Mouse (Mus musculus): ENCODE results near the gene Bicc1. TPM values are rescaled to one million over a fixed set of nuclear protein-coding genes. Genes with fewer than 3 reads are reported as not detected.

Bicc1 gene
- polyA plus RNA-seq, 1 experiment from 2014 or later, result 3.5 TPM

- no peaks in the 10 kb centered on the region for H3K4me1 ChIP-seq (ENCODE audit: control insufficient read depth, low read depth, low read length)
- H3K4me3 ChIP-seq (ENCODE audit: low read depth, low read length), result no peak overlapping the region
- H3K9ac ChIP-seq (ENCODE audit: low read depth, low read length), result no peak overlapping the region
- WGBS (ENCODE audit: insufficient replicate concordance), result 63% methylated on average over 4 of the region's 4 CpGs
- no peaks in the 10 kb centered on the region for H3K27me3 ChIP-seq (ENCODE audit: control insufficient read depth, insufficient read depth, low read depth, low read length)
- ATAC-seq (ENCODE audit: low read depth), result no peak
- H3K27ac ChIP-seq (ENCODE audit: low read length), result no peak overlapping the region
- no peak overlapping the region for H3K4me2 ChIP-seq (ENCODE audit: low read depth, low read length)
- no peaks in the 10 kb centered on the region for H3K9me3 ChIP-seq (replicated peaks; ENCODE audit: control insufficient read depth, low read length)
- no peaks in the 10 kb centered on the region for H3K36me3 ChIP-seq (ENCODE audit: control insufficient read depth, insufficient read depth)
Observed at GRCm38 (mm10) chr10:71188681-71189080, 29.2 kb upstream of the Bicc1 start.

- H3K9me3 ChIP-seq (replicated peaks; ENCODE audit: control insufficient read depth, low read length), result no peaks in the 10 kb centered on the region
- H3K27me3 ChIP-seq (ENCODE audit: control insufficient read depth, insufficient read depth, low read depth, low read length), result no peaks in the 10 kb centered on the region
- no peaks in the 10 kb centered on the region for H3K36me3 ChIP-seq (ENCODE audit: control insufficient read depth, insufficient read depth)
- ATAC-seq (ENCODE audit: low read depth), result no peak
- no peak overlapping the region for H3K4me3 ChIP-seq (ENCODE audit: low read depth, low read length)
- no peaks in the 10 kb centered on the region for H3K4me1 ChIP-seq (ENCODE audit: control insufficient read depth, low read depth, low read length)
- H3K9ac ChIP-seq (ENCODE audit: low read depth, low read length), result no peak overlapping the region
- 63% methylated on average over 7 of the region's 7 CpGs for WGBS (ENCODE audit: insufficient replicate concordance)
- no peak overlapping the region for H3K4me2 ChIP-seq (ENCODE audit: low read depth, low read length)
- no peak overlapping the region for H3K27ac ChIP-seq (ENCODE audit: low read length)
Observed at GRCm38 (mm10) chr10:71185059-71185458, 25.6 kb upstream of the Bicc1 start.

DNA sequence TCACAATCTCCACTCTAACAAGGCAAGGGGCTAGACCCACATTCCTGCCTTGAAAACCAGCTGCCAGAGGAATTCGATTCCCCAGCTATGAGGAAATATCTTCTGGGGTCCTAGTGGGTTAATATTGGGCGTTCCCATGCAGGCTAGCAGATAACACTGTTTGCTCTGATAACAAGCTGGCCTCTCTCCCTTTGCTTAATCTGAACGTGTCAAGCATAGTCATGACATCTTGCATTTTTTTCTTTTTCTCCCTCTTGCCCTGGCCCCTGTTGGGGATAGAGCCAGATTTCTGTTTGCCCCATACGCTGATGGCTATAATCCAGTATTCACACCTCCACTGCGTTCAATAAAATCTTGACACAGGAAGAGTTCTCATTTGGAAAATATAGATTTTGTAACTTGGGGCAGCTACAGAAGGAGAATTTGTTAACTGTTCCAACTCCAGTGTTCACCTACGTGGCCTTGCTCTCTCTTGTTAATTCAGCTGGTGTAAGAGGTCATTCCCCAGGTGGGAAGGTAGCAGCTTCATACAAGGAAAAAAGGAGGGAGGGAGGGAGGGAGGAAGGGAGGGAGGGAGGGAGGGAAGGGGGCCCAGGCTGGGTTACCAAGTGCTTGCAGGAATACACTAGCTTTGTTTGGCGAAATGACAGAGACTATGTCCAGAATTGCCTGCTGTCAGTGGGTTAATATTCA is 24.0 kb upstream of the Bicc1 start:
- H3K36me3 ChIP-seq (ENCODE audit: control insufficient read depth, insufficient read depth), result no peaks in the 10 kb centered on the region
- WGBS (ENCODE audit: insufficient replicate concordance), result 29% methylated on average over 7 of the region's 7 CpGs
- no peak overlapping the region for H3K4me3 ChIP-seq (ENCODE audit: low read depth, low read length)
- H3K27me3 ChIP-seq (ENCODE audit: control insufficient read depth, insufficient read depth, low read depth, low read length), result no peaks in the 10 kb centered on the region
- no peak overlapping the region for H3K4me2 ChIP-seq (ENCODE audit: low read depth, low read length)
- no peak overlapping the region for H3K9ac ChIP-seq (ENCODE audit: low read depth, low read length)
- H3K4me1 ChIP-seq (ENCODE audit: control insufficient read depth, low read depth, low read length), result no peaks in the 10 kb centered on the region
- H3K9me3 ChIP-seq (replicated peaks; ENCODE audit: control insufficient read depth, low read length), result no peaks in the 10 kb centered on the region
- no peak overlapping the region for H3K27ac ChIP-seq (ENCODE audit: low read length)
- ATAC-seq (ENCODE audit: low read depth), result peak; percentile 79

DNA sequence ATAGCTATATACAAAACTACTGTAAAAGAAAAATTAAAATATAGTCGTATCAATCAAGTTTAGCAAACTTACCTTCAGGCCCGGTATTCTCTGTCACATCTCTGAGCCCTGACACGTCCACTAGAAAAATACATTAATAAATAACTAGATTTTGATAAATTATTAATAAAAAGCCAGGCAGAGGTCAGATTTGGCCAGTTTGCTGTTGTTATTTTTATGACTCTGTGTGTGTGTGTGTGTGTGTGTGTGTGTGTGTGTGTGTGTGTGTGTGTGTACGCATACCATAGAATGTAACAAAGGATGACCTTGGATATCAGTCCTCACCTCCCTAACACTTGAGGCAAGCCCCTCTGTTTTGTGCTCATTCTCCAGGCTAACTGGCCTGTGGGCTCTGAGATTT is 22.4 kb upstream of the Bicc1 start:
- no peak overlapping the region for H3K9ac ChIP-seq (ENCODE audit: low read depth, low read length)
- no peak overlapping the region for H3K4me2 ChIP-seq (ENCODE audit: low read depth, low read length)
- ATAC-seq (ENCODE audit: low read depth), result no peak
- no peak overlapping the region for H3K27ac ChIP-seq (ENCODE audit: low read length)
- H3K9me3 ChIP-seq (replicated peaks; ENCODE audit: control insufficient read depth, low read length), result no peaks in the 10 kb centered on the region
- H3K4me3 ChIP-seq (ENCODE audit: low read depth, low read length), result no peak overlapping the region
- 59% methylated on average over 4 of the region's 4 CpGs for WGBS (ENCODE audit: insufficient replicate concordance)
- H3K27me3 ChIP-seq (ENCODE audit: control insufficient read depth, insufficient read depth, low read depth, low read length), result no peaks in the 10 kb centered on the region
- no peaks in the 10 kb centered on the region for H3K36me3 ChIP-seq (ENCODE audit: control insufficient read depth, insufficient read depth)
- no peaks in the 10 kb centered on the region for H3K4me1 ChIP-seq (ENCODE audit: control insufficient read depth, low read depth, low read length)

GRCm38 (mm10) chr10:71181091-71181490 is 21.6 kb upstream of the Bicc1 start:
- Histone ChIP-seq H3K27ac (ENCODE audit: low read length) (no peak overlapping the region), H3K4me1 (ENCODE audit: control insufficient read depth, low read depth, low read length) (no peaks in the 10 kb centered on the region), H3K9me3 (replicated peaks; ENCODE audit: control insufficient read depth, low read length) (no peaks in the 10 kb centered on the region), H3K27me3 (ENCODE audit: control insufficient read depth, insufficient read depth, low read depth, low read length) (no peaks in the 10 kb centered on the region), H3K4me3 (ENCODE audit: low read depth, low read length) (no peak overlapping the region), H3K9ac (ENCODE audit: low read depth, low read length) (no peak overlapping the region), H3K4me2 (ENCODE audit: low read depth, low read length) (no peak overlapping the region), H3K36me3 (ENCODE audit: control insufficient read depth, insufficient read depth) (no peaks in the 10 kb centered on the region)
- WGBS (ENCODE audit: insufficient replicate concordance), result 53% methylated on average over 2 of the region's 2 CpGs
- no peak for ATAC-seq (ENCODE audit: low read depth)

- no peak overlapping the region for H3K4me2 ChIP-seq (ENCODE audit: low read depth, low read length)
- H3K27me3 ChIP-seq (ENCODE audit: control insufficient read depth, insufficient read depth, low read depth, low read length), result no peaks in the 10 kb centered on the region
- H3K9me3 ChIP-seq (replicated peaks; ENCODE audit: control insufficient read depth, low read length), result no peaks in the 10 kb centered on the region
- H3K4me3 ChIP-seq (ENCODE audit: low read depth, low read length), result no peak overlapping the region
- no peaks in the 10 kb centered on the region for H3K36me3 ChIP-seq (ENCODE audit: control insufficient read depth, insufficient read depth)
- 58% methylated on average over 2 of the region's 2 CpGs for WGBS (ENCODE audit: insufficient replicate concordance)
- no peaks in the 10 kb centered on the region for H3K4me1 ChIP-seq (ENCODE audit: control insufficient read depth, low read depth, low read length)
- H3K27ac ChIP-seq (ENCODE audit: low read length), result no peak overlapping the region
- no peak overlapping the region for H3K9ac ChIP-seq (ENCODE audit: low read depth, low read length)
- ATAC-seq (ENCODE audit: low read depth), result no peak
Observed at GRCm38 (mm10) chr10:71180057-71180456, 20.6 kb upstream of the Bicc1 start.

DNA sequence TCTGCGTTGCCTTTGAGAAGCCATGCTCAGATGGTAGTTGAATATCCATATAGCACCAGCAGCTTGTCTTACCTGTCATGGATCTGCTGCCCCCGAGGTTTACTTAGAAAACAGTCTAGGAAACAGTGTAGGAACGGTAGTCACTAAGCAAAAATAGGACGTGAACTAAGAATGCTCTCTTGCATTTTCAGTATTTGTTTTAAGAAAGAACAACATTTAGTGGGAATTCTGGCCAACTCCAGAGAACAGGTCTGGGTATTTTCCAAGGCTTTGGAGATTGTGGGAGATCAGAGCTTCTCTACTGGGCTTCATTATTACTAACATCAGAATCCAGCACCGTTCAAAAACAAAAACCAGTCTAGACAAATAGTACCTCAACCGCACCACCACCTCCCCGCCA is 17.7 kb upstream of the Bicc1 start:
- Histone ChIP-seq H3K9ac (ENCODE audit: low read depth, low read length) (no peak overlapping the region), H3K4me2 (ENCODE audit: low read depth, low read length) (no peak overlapping the region), H3K9me3 (replicated peaks; ENCODE audit: control insufficient read depth, low read length) (no peaks in the 10 kb centered on the region), H3K27ac (ENCODE audit: low read length) (no peak overlapping the region), H3K36me3 (ENCODE audit: control insufficient read depth, insufficient read depth) (no peaks in the 10 kb centered on the region), H3K4me3 (ENCODE audit: low read depth, low read length) (no peak overlapping the region), H3K4me1 (ENCODE audit: control insufficient read depth, low read depth, low read length) (no peaks in the 10 kb centered on the region), H3K27me3 (ENCODE audit: control insufficient read depth, insufficient read depth, low read depth, low read length) (no peaks in the 10 kb centered on the region)
- 63% methylated on average over 7 of the region's 7 CpGs for WGBS (ENCODE audit: insufficient replicate concordance)
- no peak for ATAC-seq (ENCODE audit: low read depth)

DNA sequence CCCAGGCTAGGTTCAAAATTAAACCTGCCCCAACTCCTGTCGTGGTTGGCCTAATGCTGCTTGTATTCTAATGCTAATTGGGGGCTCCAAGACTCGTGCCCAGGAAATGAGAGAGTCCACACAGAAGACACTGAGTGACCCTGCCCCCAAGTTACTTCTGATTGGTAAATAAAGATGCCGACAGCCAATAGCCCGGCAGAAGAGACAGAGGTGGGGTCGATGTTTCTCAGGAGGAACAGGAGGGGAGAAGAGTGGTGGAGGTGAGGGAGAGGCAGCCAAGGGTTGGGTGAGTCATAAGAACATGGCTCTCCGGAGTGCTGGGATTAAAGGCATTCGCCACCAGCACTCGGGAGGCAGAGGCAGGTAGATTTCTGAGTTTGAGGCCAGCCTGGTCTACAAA is 16.8 kb upstream of the Bicc1 start:
- Histone ChIP-seq H3K9me3 (replicated peaks; ENCODE audit: control insufficient read depth, low read length) (no peaks in the 10 kb centered on the region), H3K27ac (ENCODE audit: low read length) (no peak overlapping the region), H3K4me1 (ENCODE audit: control insufficient read depth, low read depth, low read length) (no peaks in the 10 kb centered on the region), H3K4me2 (ENCODE audit: low read depth, low read length) (no peak overlapping the region), H3K27me3 (ENCODE audit: control insufficient read depth, insufficient read depth, low read depth, low read length) (no peaks in the 10 kb centered on the region), H3K4me3 (ENCODE audit: low read depth, low read length) (no peak overlapping the region), H3K36me3 (ENCODE audit: control insufficient read depth, insufficient read depth) (no peaks in the 10 kb centered on the region), H3K9ac (ENCODE audit: low read depth, low read length) (no peak overlapping the region)
- WGBS (ENCODE audit: insufficient replicate concordance), result 63% methylated on average over 8 of the region's 8 CpGs
- no peak for ATAC-seq (ENCODE audit: low read depth)

- no peak overlapping the region for H3K27ac ChIP-seq (ENCODE audit: low read length)
- H3K36me3 ChIP-seq (ENCODE audit: control insufficient read depth, insufficient read depth), result no peaks in the 10 kb centered on the region
- H3K4me3 ChIP-seq (ENCODE audit: low read depth, low read length), result no peak overlapping the region
- H3K4me1 ChIP-seq (ENCODE audit: control insufficient read depth, low read depth, low read length), result no peaks in the 10 kb centered on the region
- no peak overlapping the region for H3K4me2 ChIP-seq (ENCODE audit: low read depth, low read length)
- no peaks in the 10 kb centered on the region for H3K9me3 ChIP-seq (replicated peaks; ENCODE audit: control insufficient read depth, low read length)
- ATAC-seq (ENCODE audit: low read depth), result no peak
- no peaks in the 10 kb centered on the region for H3K27me3 ChIP-seq (ENCODE audit: control insufficient read depth, insufficient read depth, low read depth, low read length)
- WGBS (ENCODE audit: insufficient replicate concordance), result 84% methylated on average over 15 of the region's 15 CpGs
- H3K9ac ChIP-seq (ENCODE audit: low read depth, low read length), result no peak overlapping the region
Observed at GRCm38 (mm10) chr10:71175280-71175679, 15.8 kb upstream of the Bicc1 start.
